Mouse (Mus musculus): Measurements from ENCODE around the gene Akirin2. TPM values are rescaled to one million over a fixed set of nuclear protein-coding genes. Genes with fewer than 3 reads are reported as not detected.

The Akirin2 gene
- polyA plus RNA-seq, 2 experiments = 55.3 to 80.9 TPM

DNA sequence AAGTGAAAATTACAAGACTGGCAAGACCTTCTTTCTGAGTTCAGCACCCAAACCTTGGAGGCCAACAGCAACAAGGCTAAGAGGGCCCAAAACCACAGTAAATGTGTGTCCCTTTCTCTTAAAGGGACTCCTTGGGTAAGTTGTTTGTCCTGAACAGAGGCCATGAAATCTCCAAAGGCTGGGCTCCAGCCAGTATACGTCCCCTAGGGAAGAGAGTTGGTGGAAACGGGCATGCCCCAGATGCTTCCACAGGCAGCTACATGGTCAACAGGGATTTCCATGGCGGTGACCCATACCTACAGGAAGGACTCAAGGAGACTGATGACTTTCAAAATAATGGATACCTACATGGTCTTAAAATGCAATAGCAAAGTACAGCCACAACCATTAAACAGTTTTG lies 32.7 kb downstream of the Akirin2 start:
- 95% methylated on average over 3 of the region's 3 CpGs for WGBS
- H3K4me2 ChIP-seq (replicated peaks; ENCODE audit: low read depth, low read length, severe bottlenecking) = no peak overlapping the region
- peaks cover 66% of the 10 kb centered on the region for H3K36me3 ChIP-seq (ENCODE audit: control insufficient read depth, insufficient read depth, low read length)
- DNase-seq (ENCODE audit: low spot score) (no peak), ATAC-seq (ENCODE audit: low FRiP score, low read depth) (no peak)
- H3K9ac ChIP-seq (ENCODE audit: low read depth, low read length, severe bottlenecking) = no peak overlapping the region
- no peaks in the 10 kb centered on the region for H3K4me1 ChIP-seq (ENCODE audit: control insufficient read depth, insufficient read depth, low read length)
- no peak for TF ChIP-seq POLR2A (IDR thresholded peaks at IDR 0.05; ENCODE audit: borderline replicate concordance, extremely low read depth, insufficient read depth, insufficient read length)
- H3K9me3 ChIP-seq (ENCODE audit: control insufficient read depth, low read length) = no peaks in the 10 kb centered on the region
- no peak overlapping the region for H3K27ac ChIP-seq (replicated peaks; ENCODE audit: low read depth, low read length)
- no peak overlapping the region for H3K4me3 ChIP-seq (replicated peaks; ENCODE audit: low read length)
- no peaks in the 10 kb centered on the region for H3K27me3 ChIP-seq (ENCODE audit: control insufficient read depth, insufficient read depth, low read length)

DNA sequence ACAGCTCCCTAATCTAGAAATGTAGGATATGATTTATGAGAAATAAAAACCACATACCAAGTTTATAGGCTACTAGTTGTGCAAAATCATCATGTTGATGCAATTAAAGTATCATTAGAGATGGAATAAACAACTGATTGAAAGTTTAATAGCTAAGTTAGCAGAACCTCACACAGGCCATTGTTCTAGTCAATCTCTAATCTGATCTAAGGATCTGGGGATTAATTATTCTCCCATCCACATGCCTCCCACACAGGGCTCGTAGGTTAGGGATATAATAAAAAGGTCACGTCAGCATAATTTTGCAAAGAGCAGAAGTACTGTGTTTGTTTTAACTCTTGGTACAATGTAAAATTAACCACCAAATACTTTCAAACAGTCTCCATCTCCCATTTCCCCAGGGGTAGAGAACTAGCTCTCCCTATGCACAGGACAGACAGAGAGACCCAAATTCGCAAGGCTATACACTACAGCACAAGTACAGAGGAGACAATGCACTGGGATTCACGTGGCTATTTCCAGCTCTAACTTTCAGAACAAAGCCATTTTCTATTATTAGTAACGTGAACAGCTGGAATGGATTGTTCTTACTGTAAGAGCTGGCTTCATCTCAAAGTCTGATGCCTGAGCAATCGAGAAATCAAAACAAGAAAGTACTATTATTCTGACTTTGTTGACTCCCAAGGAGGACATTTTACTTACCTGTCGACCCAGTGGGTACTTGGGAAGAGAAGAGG lies 34.3 kb downstream of the Akirin2 start:
- H3K27me3 ChIP-seq (ENCODE audit: control insufficient read depth, insufficient read depth, low read length) = no peaks in the 10 kb centered on the region
- no peak overlapping the region for H3K4me3 ChIP-seq (replicated peaks; ENCODE audit: low read length)
- H3K36me3 ChIP-seq (ENCODE audit: control insufficient read depth, insufficient read depth, low read length) = peaks cover 53% of the 10 kb centered on the region
- H3K9ac ChIP-seq (ENCODE audit: low read depth, low read length, severe bottlenecking) = no peak overlapping the region
- no peaks in the 10 kb centered on the region for H3K9me3 ChIP-seq (ENCODE audit: control insufficient read depth, low read length)
- no peak overlapping the region for H3K27ac ChIP-seq (replicated peaks; ENCODE audit: low read depth, low read length)
- DNase-seq (ENCODE audit: low spot score) (peak; percentile 58), ATAC-seq (ENCODE audit: low FRiP score, low read depth) (no peak)
- no peaks in the 10 kb centered on the region for H3K4me1 ChIP-seq (ENCODE audit: control insufficient read depth, insufficient read depth, low read length)
- H3K4me2 ChIP-seq (replicated peaks; ENCODE audit: low read depth, low read length, severe bottlenecking) = no peak overlapping the region
- WGBS = 73% methylated on average over 7 of the region's 7 CpGs
- TF ChIP-seq POLR2A (IDR thresholded peaks at IDR 0.05; ENCODE audit: borderline replicate concordance, extremely low read depth, insufficient read depth, insufficient read length) = no peak

DNA sequence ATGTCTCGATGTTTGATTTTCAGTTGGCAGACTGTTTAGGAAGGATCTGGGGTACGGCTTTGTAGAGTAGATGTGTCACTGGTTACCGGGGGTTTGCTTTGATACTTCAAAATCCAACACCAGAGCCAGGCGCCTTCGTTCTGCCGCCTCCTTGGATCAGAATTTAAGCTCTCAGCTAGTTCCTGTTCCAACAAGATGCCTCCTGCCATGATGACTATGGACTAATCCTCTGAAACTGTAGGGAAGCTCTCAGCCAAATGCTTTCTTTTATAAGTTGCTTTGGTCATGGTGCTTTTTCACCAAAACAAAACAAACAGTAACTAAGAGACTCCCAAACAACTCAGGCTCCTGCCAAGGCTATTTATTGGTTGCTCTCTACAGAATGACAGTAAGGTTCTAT lies 52.4 kb downstream of the Akirin2 start:
- no peak overlapping the region for H3K9ac ChIP-seq (ENCODE audit: low read depth, low read length, severe bottlenecking)
- no peaks in the 10 kb centered on the region for H3K9me3 ChIP-seq (ENCODE audit: control insufficient read depth, low read length)
- peaks cover 69% of the 10 kb centered on the region for H3K36me3 ChIP-seq (ENCODE audit: control insufficient read depth, insufficient read depth, low read length)
- no peak overlapping the region for H3K27ac ChIP-seq (replicated peaks; ENCODE audit: low read depth, low read length)
- no peak for ATAC-seq (ENCODE audit: low FRiP score, low read depth)
- no peak overlapping the region for H3K4me2 ChIP-seq (replicated peaks; ENCODE audit: low read depth, low read length, severe bottlenecking)
- H3K4me3 ChIP-seq (replicated peaks; ENCODE audit: low read length) = no peak overlapping the region
- no peaks in the 10 kb centered on the region for H3K4me1 ChIP-seq (ENCODE audit: control insufficient read depth, insufficient read depth, low read length)
- 92% methylated on average over 6 of the region's 6 CpGs for WGBS
- no peaks in the 10 kb centered on the region for H3K27me3 ChIP-seq (ENCODE audit: control insufficient read depth, insufficient read depth, low read length)
- no peak for TF ChIP-seq POLR2A (IDR thresholded peaks at IDR 0.05; ENCODE audit: borderline replicate concordance, extremely low read depth, insufficient read depth, insufficient read length)
- DNase-seq (ENCODE audit: low spot score) = no peak

DNA sequence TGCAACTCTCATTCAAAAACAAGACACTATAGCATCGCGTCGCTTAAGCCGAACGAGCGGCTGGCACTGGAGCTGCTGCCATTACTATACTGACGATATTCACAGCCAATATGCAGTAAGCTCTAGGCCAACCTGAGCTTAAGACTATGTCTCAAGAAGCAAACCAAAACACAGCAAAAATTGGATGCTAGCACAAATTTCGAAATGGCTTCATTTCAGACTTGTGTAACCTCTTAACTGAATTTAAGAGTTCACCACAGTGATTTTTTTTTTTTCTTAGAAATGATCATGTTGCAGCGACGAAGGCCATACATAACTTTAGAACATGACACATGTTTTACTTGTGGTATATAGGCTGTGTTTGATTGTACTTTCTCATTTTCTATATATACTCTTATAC lies 55.9 kb downstream of the Akirin2 start:
- no peak for TF ChIP-seq POLR2A (IDR thresholded peaks at IDR 0.05; ENCODE audit: borderline replicate concordance, extremely low read depth, insufficient read depth, insufficient read length)
- H3K27ac ChIP-seq (replicated peaks; ENCODE audit: low read depth, low read length) = no peak overlapping the region
- no peak overlapping the region for H3K4me2 ChIP-seq (replicated peaks; ENCODE audit: low read depth, low read length, severe bottlenecking)
- WGBS = 95% methylated on average over 10 of the region's 10 CpGs
- no peaks in the 10 kb centered on the region for H3K4me1 ChIP-seq (ENCODE audit: control insufficient read depth, insufficient read depth, low read length)
- no peak for ATAC-seq (ENCODE audit: low FRiP score, low read depth)
- no peaks in the 10 kb centered on the region for H3K9me3 ChIP-seq (ENCODE audit: control insufficient read depth, low read length)
- no peak overlapping the region for H3K9ac ChIP-seq (ENCODE audit: low read depth, low read length, severe bottlenecking)
- peaks cover 50% of the 10 kb centered on the region for H3K36me3 ChIP-seq (ENCODE audit: control insufficient read depth, insufficient read depth, low read length)
- DNase-seq (ENCODE audit: low spot score) = no peak
- H3K27me3 ChIP-seq (ENCODE audit: control insufficient read depth, insufficient read depth, low read length) = no peaks in the 10 kb centered on the region
- no peak overlapping the region for H3K4me3 ChIP-seq (replicated peaks; ENCODE audit: low read length)

DNA sequence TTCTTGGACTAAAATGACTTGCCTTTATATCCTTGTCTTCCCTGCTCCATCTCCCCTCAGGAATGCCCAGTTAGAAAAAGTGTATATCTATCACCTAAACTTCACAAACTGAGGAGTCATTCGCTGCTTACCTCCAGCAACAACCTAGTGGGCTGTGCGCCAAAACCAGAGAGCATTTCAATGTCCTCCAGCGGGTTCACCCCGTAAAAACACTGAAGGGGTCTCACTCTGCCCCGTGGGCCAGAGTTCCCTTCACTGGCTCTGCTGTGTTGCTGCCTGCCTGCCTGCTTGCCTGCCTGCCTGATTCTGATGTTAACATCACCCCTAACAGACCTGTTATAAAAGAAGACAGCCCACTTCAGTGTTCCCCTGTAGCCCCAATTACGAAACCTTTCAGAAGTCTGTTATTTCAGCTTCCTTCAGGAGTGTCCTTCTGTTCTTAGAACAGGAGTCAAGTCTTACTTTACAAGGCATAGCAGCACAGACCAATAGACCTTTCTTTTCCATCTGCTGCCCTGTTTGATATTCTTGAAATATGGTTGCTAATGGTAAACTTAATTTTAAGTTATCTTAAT lies 62.9 kb downstream of the Akirin2 start:
- peak overlapping the region; percentile 87 for H3K4me3 ChIP-seq (replicated peaks; ENCODE audit: low read length)
- 40% methylated on average over 6 of the region's 6 CpGs for WGBS
- TF ChIP-seq POLR2A (IDR thresholded peaks at IDR 0.05; ENCODE audit: borderline replicate concordance, extremely low read depth, insufficient read depth, insufficient read length) = no peak
- peak overlapping the region; percentile 87 for H3K9ac ChIP-seq (ENCODE audit: low read depth, low read length, severe bottlenecking)
- H3K36me3 ChIP-seq (ENCODE audit: control insufficient read depth, insufficient read depth, low read length) = peaks cover 13% of the 10 kb centered on the region
- H3K9me3 ChIP-seq (ENCODE audit: control insufficient read depth, low read length) = no peaks in the 10 kb centered on the region
- no peak overlapping the region for H3K27ac ChIP-seq (replicated peaks; ENCODE audit: low read depth, low read length)
- ATAC-seq (ENCODE audit: low FRiP score, low read depth) = no peak
- peak overlapping the region; percentile 65 for H3K4me2 ChIP-seq (replicated peaks; ENCODE audit: low read depth, low read length, severe bottlenecking)
- no peaks in the 10 kb centered on the region for H3K27me3 ChIP-seq (ENCODE audit: control insufficient read depth, insufficient read depth, low read length)
- no peak for DNase-seq (ENCODE audit: low spot score)
- peaks cover 17% of the 10 kb centered on the region for H3K4me1 ChIP-seq (ENCODE audit: control insufficient read depth, insufficient read depth, low read length)

Data from limb, embryonic 14.5 days (tissue).